Mouse (Mus musculus): ENCODE measurements around the gene Supt4a. TPM values are rescaled to one million over a fixed set of nuclear protein-coding genes. Genes with fewer than 3 reads are reported as not detected.

Gene Supt4a
- 541 TPM for polyA plus RNA-seq (2017; shearing (Covaris generic))

DNA sequence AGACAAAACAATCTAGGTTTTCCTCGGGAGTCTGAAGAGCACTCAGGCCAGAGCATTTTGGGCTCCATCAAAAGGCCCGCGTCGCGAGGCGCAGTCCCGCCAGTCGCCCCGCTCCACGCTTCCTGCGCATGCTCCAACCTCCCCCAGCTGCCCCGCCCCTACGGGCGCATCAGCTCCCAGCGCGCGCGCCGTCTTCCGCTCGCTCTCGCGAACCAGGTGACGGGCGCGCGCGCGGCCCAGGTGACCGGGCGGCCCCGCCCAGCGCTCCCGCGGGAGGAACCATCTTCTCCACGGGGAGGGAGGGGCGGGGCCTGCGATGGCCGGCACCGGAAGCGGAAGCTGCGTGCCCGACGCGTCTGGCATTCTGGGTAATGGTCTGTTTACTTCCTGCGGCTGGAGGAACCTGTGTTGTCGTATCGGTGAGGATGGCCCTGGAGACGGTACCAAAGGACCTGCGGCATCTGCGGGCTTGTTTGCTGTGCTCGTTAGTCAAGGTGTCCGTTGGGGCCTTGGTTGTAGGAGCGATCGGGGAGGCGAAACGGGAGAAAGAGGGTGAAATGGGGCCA lies at the start of gene Supt4a:
Gene Supt4a (plus strand): TSS at position 378 of the 566 bp plus-strand sequence.

DNA sequence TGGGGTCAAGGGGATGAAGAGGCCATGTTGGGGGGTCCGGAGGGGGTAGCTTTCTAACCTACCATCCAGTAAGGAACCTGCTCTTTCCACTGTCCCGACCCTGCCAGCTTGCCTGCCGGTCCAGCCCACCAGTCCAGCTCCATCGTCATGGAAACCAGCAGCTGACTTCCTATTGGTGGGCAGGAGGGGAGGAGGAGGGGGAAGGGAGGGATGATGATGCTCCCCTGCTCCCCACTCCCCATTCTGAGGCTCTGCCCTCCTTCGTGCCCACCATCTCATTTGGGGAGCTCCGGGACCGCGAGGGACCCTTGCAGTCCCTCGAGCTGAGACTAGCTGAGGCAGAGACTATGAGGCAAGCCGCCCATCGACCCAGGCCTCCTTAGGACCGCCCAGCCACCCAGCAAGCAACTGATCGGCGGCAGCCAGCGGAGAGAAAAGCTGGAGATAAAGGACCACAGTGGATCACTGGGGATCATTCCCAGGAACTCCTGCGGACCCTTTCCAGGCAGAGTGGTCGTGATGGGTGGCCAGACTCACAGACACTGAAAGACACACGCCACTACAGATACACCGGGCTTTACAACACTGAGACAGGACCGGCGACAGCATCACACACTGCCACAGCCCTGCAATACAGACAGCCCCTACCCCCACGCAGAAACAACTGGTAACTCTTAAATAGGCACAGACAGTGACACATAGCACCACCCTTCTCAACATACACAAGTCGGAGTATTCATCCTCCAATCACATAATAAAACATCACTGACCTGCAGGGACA lies 23.1 kb downstream of the Supt4a start, which contains the start of gene Tspoap1:
Gene Tspoap1 (plus strand): TSS at position 241 of the 781 bp plus-strand sequence.

Other genes starting within 250 kb of the Supt4a start
- not detected for gene Gm11492, start 170.9 kb upstream of the Supt4a start, polyA plus RNA-seq (2017; shearing (Covaris generic))
- 3.5 TPM for gene Sept4, start 168.6 kb upstream of the Supt4a start, polyA plus RNA-seq (2017; shearing (Covaris generic))
- 19.6 TPM for gene Mtmr4, start 145.4 kb upstream of the Supt4a start, polyA plus RNA-seq (2017; shearing (Covaris generic))
- gene Hsf5, start 120.4 kb upstream of the Supt4a start, polyA plus RNA-seq (2017; shearing (Covaris generic)): 0.15 TPM
- 6.2 TPM for gene Rnf43, start 74.8 kb upstream of the Supt4a start, polyA plus RNA-seq (2017; shearing (Covaris generic))
- gene Tspoap1, start 23.0 kb downstream of the Supt4a start, polyA plus RNA-seq (2017; shearing (Covaris generic)): 1.3 TPM
- gene Mpo, start 56.0 kb downstream of the Supt4a start, polyA plus RNA-seq (2017; shearing (Covaris generic)): 0.21 TPM
- gene Lpo, start 90.7 kb downstream of the Supt4a start, polyA plus RNA-seq (2017; shearing (Covaris generic)): not detected
- gene Mks1, start 115.7 kb downstream of the Supt4a start, polyA plus RNA-seq (2017; shearing (Covaris generic)): 11.4 TPM
- gene Epx, start 138.0 kb downstream of the Supt4a start, polyA plus RNA-seq (2017; shearing (Covaris generic)): not detected
- not detected for gene Olfr462, start 154.7 kb downstream of the Supt4a start, polyA plus RNA-seq (2017; shearing (Covaris generic))
- gene Olfr463, start 159.8 kb downstream of the Supt4a start, polyA plus RNA-seq (2017; shearing (Covaris generic)): not detected
- gene Olfr464, start 183.4 kb downstream of the Supt4a start, polyA plus RNA-seq (2017; shearing (Covaris generic)): 0.33 TPM
- gene Dynll2, start 250.0 kb downstream of the Supt4a start, polyA plus RNA-seq (2017; shearing (Covaris generic)): 15.7 TPM